Mouse (Mus musculus): Measurements from ENCODE around the gene Atp6v1b1.

Atp6v1b1 gene

GRCm38 (mm10) chr6:83742761-83743160 lies at the start of gene Atp6v1b1:
Gene Atp6v1b1 (plus strand): TSS chr6:83742990.
- in situ Hi-C loops (cut with MboI; ENCODE audit: low pct_unique_long_range_greater_than_20kb in 1 of 2, low sequenced_read_pairs in 2 of 2, unreplicated experiment in 1 of 2), result no loop called here

- in situ Hi-C loops (cut with MboI; ENCODE audit: low pct_unique_long_range_greater_than_20kb in 1 of 2, low sequenced_read_pairs in 2 of 2, unreplicated experiment in 1 of 2), result loop anchor here in 1 of 2 experiments (5.0 kb wide), 1 partner anchor 83 kb away; the partner anchor contains the start of gene Tex261
Observed at GRCm38 (mm10) chr6:83693835-83694234, 49.0 kb upstream of the Atp6v1b1 start.

- in situ Hi-C loops (cut with MboI; ENCODE audit: low pct_unique_long_range_greater_than_20kb in 1 of 2, low sequenced_read_pairs in 2 of 2, unreplicated experiment in 1 of 2), result no loop called here
Observed at GRCm38 (mm10) chr6:83695731-83696130, 47.1 kb upstream of the Atp6v1b1 start.

GRCm38 (mm10) chr6:83696684-83697083 lies 46.1 kb upstream of the Atp6v1b1 start:
- in situ Hi-C loops (cut with MboI; ENCODE audit: low pct_unique_long_range_greater_than_20kb in 1 of 2, low sequenced_read_pairs in 2 of 2, unreplicated experiment in 1 of 2), result no loop called here

- in situ Hi-C loops (cut with MboI; ENCODE audit: low pct_unique_long_range_greater_than_20kb in 1 of 2, low sequenced_read_pairs in 2 of 2, unreplicated experiment in 1 of 2), result no loop called here
Observed at GRCm38 (mm10) chr6:83697932-83698331, 44.9 kb upstream of the Atp6v1b1 start.

GRCm38 (mm10) chr6:83699971-83700370 lies 42.8 kb upstream of the Atp6v1b1 start:
- in situ Hi-C loops (cut with MboI; ENCODE audit: low pct_unique_long_range_greater_than_20kb in 1 of 2, low sequenced_read_pairs in 2 of 2, unreplicated experiment in 1 of 2), result loop anchor here in 1 of 2 experiments (5.0 to 25.0 kb wide), 2 partner anchors 1487 to 1812 kb away; partner anchors contain the start of genes Egr4, Emx1 and Fbxo41

- in situ Hi-C loops (cut with MboI; ENCODE audit: low pct_unique_long_range_greater_than_20kb in 1 of 2, low sequenced_read_pairs in 2 of 2, unreplicated experiment in 1 of 2), result loop anchor here in 1 of 2 experiments (5.0 to 25.0 kb wide), 2 partner anchors 1486 to 1811 kb away; partner anchors contain the start of genes Egr4, Emx1 and Fbxo41
Observed at GRCm38 (mm10) chr6:83701001-83701400, 41.8 kb upstream of the Atp6v1b1 start.

GRCm38 (mm10) chr6:83702146-83702999 lies 40.4 kb upstream of the Atp6v1b1 start:
- in situ Hi-C loops (cut with MboI; ENCODE audit: low pct_unique_long_range_greater_than_20kb in 1 of 2, low sequenced_read_pairs in 2 of 2, unreplicated experiment in 1 of 2), result loop anchor here in 1 of 2 experiments (5.0 to 25.0 kb wide), 2 partner anchors 1485 to 1810 kb away; partner anchors contain the start of genes Egr4, Emx1 and Fbxo41

- in situ Hi-C loops (cut with MboI; ENCODE audit: low pct_unique_long_range_greater_than_20kb in 1 of 2, low sequenced_read_pairs in 2 of 2, unreplicated experiment in 1 of 2), result loop anchor here in 1 of 2 experiments (5.0 to 25.0 kb wide), 2 partner anchors 1484 to 1809 kb away; partner anchors contain the start of genes Egr4, Emx1 and Fbxo41
Observed at GRCm38 (mm10) chr6:83703000-83703721, 39.6 kb upstream of the Atp6v1b1 start.

- in situ Hi-C loops (cut with MboI; ENCODE audit: low pct_unique_long_range_greater_than_20kb in 1 of 2, low sequenced_read_pairs in 2 of 2, unreplicated experiment in 1 of 2), result loop anchor here in 1 of 2 experiments (5.0 to 25.0 kb wide), 2 partner anchors 1484 to 1809 kb away; partner anchors contain the start of genes Egr4, Emx1 and Fbxo41
Observed at GRCm38 (mm10) chr6:83703722-83704078, 39.1 kb upstream of the Atp6v1b1 start.

GRCm38 (mm10) chr6:83704294-83704693 lies 38.5 kb upstream of the Atp6v1b1 start:
- in situ Hi-C loops (cut with MboI; ENCODE audit: low pct_unique_long_range_greater_than_20kb in 1 of 2, low sequenced_read_pairs in 2 of 2, unreplicated experiment in 1 of 2), result loop anchor here in 1 of 2 experiments (5.0 to 25.0 kb wide), 2 partner anchors 1483 to 1808 kb away; partner anchors contain the start of genes Egr4, Emx1 and Fbxo41

GRCm38 (mm10) chr6:83704701-83705100 lies 38.1 kb upstream of the Atp6v1b1 start:
- in situ Hi-C loops (cut with MboI; ENCODE audit: low pct_unique_long_range_greater_than_20kb in 1 of 2, low sequenced_read_pairs in 2 of 2, unreplicated experiment in 1 of 2), result loop anchor here in 1 of 2 experiments (5.0 to 25.0 kb wide), 2 partner anchors 1483 to 1808 kb away; partner anchors contain the start of genes Egr4, Emx1 and Fbxo41

- in situ Hi-C loops (cut with MboI; ENCODE audit: low pct_unique_long_range_greater_than_20kb in 1 of 2, low sequenced_read_pairs in 2 of 2, unreplicated experiment in 1 of 2), result loop anchor here in 1 of 2 experiments (25.0 kb wide), 1 partner anchor 1804 kb away; the partner anchor contains the start of genes Egr4 and Fbxo41
Observed at GRCm38 (mm10) chr6:83707738-83708510, 34.9 kb upstream of the Atp6v1b1 start.

- in situ Hi-C loops (cut with MboI; ENCODE audit: low pct_unique_long_range_greater_than_20kb in 1 of 2, low sequenced_read_pairs in 2 of 2, unreplicated experiment in 1 of 2), result loop anchor here in 1 of 2 experiments (10.0 to 25.0 kb wide), 3 partner anchors 646 to 1802 kb away; partner anchors contain the start of genes Egr4 and Fbxo41
Observed at GRCm38 (mm10) chr6:83710361-83711066, 32.3 kb upstream of the Atp6v1b1 start.

- in situ Hi-C loops (cut with MboI; ENCODE audit: low pct_unique_long_range_greater_than_20kb in 1 of 2, low sequenced_read_pairs in 2 of 2, unreplicated experiment in 1 of 2), result loop anchor here in 1 of 2 experiments (10.0 to 25.0 kb wide), 3 partner anchors 646 to 1801 kb away; partner anchors contain the start of genes Egr4 and Fbxo41
Observed at GRCm38 (mm10) chr6:83711067-83711675, 31.6 kb upstream of the Atp6v1b1 start, which contains the start of gene Vax2. Gene Vax2 (plus strand): TSS chr6:83711264.

GRCm38 (mm10) chr6:83711725-83712475 lies 30.9 kb upstream of the Atp6v1b1 start:
- in situ Hi-C loops (cut with MboI; ENCODE audit: low pct_unique_long_range_greater_than_20kb in 1 of 2, low sequenced_read_pairs in 2 of 2, unreplicated experiment in 1 of 2), result loop anchor here in 1 of 2 experiments (10.0 to 25.0 kb wide), 3 partner anchors 647 to 1800 kb away; partner anchors contain the start of genes Egr4 and Fbxo41
